Mouse (Mus musculus) MEL (cell line): ENCODE results near the gene Bcl11b. TPM values are rescaled to one million over a fixed set of nuclear protein-coding genes. Genes with fewer than 3 reads are reported as not detected.

Source experiments
- DNase-seq: peaks from one replicate; pipeline ENCODE4 v3.0.0; 2011; ENCODE audit warnings: low read depth, low spot score
- H3K27ac ChIP-seq: 2 replicates; pipeline ENCODE4 v1.5.1; 2012; ENCODE audit warnings: low read depth, mild to moderate bottlenecking, control low read depth, low read length, moderate library complexity; ENCODE audit not compliant: control insufficient read depth
- H3K27me3 ChIP-seq, 2 experiments: fragments of 150-350 bp in 1 of 2; sonication (generic) in 1 of 2; 2 replicates each; pipeline ENCODE4 v1.6.1; 2012; ENCODE audit warnings: low read length in 2 of 2, mild to moderate bottlenecking in 2 of 2, improper control_type of control experiment in 1 of 2, moderate library complexity in 1 of 2; ENCODE audit not compliant: insufficient read depth in 2 of 2, control insufficient read depth in 1 of 2
- H3K36me3 ChIP-seq, 2 experiments: 2 replicates each; pipeline ENCODE4 v1.6.1; 2012 to 2014; ENCODE audit warnings: low read length in 2 of 2, improper control_type of control experiment in 1 of 2, inconsistent platforms in 1 of 2, mild to moderate bottlenecking in 1 of 2; ENCODE audit not compliant: insufficient read depth in 2 of 2, control insufficient read depth in 1 of 2
- H3K4me1 ChIP-seq, 2 experiments: fragments of 150-350 bp in 1 of 2; sonication (generic) in 1 of 2; 2 replicates each; pipeline ENCODE4 v1.6.1; 2012; ENCODE audit warnings: low read length in 2 of 2, improper control_type of control experiment in 1 of 2, mild to moderate bottlenecking in 1 of 2; ENCODE audit not compliant: insufficient read depth in 2 of 2, control insufficient read depth in 1 of 2
- H3K4me3 ChIP-seq, 2 experiments: fragments of 150-350 bp in 1 of 2; sonication (generic) in 1 of 2; 2 replicates each; pipeline ENCODE4 v1.5.1; 2012; ENCODE audit warnings: low read depth in 2 of 2, low read length in 2 of 2, mild to moderate bottlenecking in 2 of 2, moderate library complexity in 2 of 2, control low read depth in 1 of 2, improper control_type of control experiment in 1 of 2; ENCODE audit not compliant: control insufficient read depth in 1 of 2, insufficient read depth in 1 of 2
- H3K79me2 ChIP-seq: 2 replicates; pipeline ENCODE4 v1.6.1; 2012; ENCODE audit warnings: mild to moderate bottlenecking, low read length, moderate library complexity; ENCODE audit not compliant: control insufficient read depth, poor library complexity, insufficient read depth
- H3K9ac ChIP-seq: 2 replicates; pipeline ENCODE4 v1.6.1; 2012; ENCODE audit warnings: low read depth, mild to moderate bottlenecking, control low read depth, low read length, moderate library complexity; ENCODE audit not compliant: control insufficient read depth, poor library complexity, severe bottlenecking
- H3K9me3 ChIP-seq: fragments of 150-350 bp; sonication (generic); replicated peaks from 2 replicates; pipeline ENCODE4 v1.6.1; 2012; ENCODE audit warnings: mild to moderate bottlenecking, low read length, improper control_type of control experiment, moderate library complexity; ENCODE audit not compliant: insufficient read depth
- BHLHE40 ChIP-seq: IDR thresholded peaks from 2 replicates; pipeline ENCODE4 v1.6.1; 2012; ENCODE audit warnings: low read depth, mild to moderate bottlenecking, inconsistent platforms, low read length, improper control_type of control experiment, borderline replicate concordance
- CHD1 ChIP-seq: IDR thresholded peaks from 2 replicates; pipeline ENCODE4 v1.6.1; 2012; ENCODE audit warnings: low read depth, mild to moderate bottlenecking, inconsistent platforms, low read length, improper control_type of control experiment
- CTCF ChIP-seq, 3 experiments: IDR thresholded peaks in 2 of 3; conservative IDR thresholded peaks in 1 of 3; 2 replicates each; pipeline ENCODE4 v1.5.1; 2011 to 2012; ENCODE audit warnings: low read length in 3 of 3, low read depth in 2 of 3, mild to moderate bottlenecking in 2 of 3, improper control_type of control experiment in 1 of 3, inconsistent platforms in 1 of 3, mixed read lengths in 1 of 3, moderate library complexity in 1 of 3; ENCODE audit not compliant: control insufficient read depth in 1 of 3, insufficient read depth in 1 of 3, poor library complexity in 1 of 3, severe bottlenecking in 1 of 3
- E2F4 ChIP-seq: IDR thresholded peaks from 2 replicates; pipeline ENCODE4 v1.6.1; 2011; ENCODE audit warnings: low read depth, low read length, improper control_type of control experiment, borderline replicate concordance
- ELF1 ChIP-seq: IDR thresholded peaks from 2 replicates; pipeline ENCODE4 v1.6.1; 2014; ENCODE audit warnings: low read depth, mild to moderate bottlenecking, inconsistent platforms, low read length, improper control_type of control experiment, moderate library complexity
- ETS1 ChIP-seq: IDR thresholded peaks from 2 replicates; pipeline ENCODE4 v1.6.1; 2012; ENCODE audit warnings: low read depth, mild to moderate bottlenecking, inconsistent platforms, low read length, improper control_type of control experiment, moderate library complexity
- GABPA ChIP-seq: IDR thresholded peaks from 2 replicates; pipeline ENCODE4 v1.6.1; 2012; ENCODE audit warnings: low read depth, mild to moderate bottlenecking, inconsistent platforms, low read length, improper control_type of control experiment, moderate library complexity
- GATA1 ChIP-seq: IDR thresholded peaks from 2 replicates; pipeline ENCODE4 v1.6.1; 2011; ENCODE audit warnings: low read depth, low read length, improper control_type of control experiment
- HCFC1 ChIP-seq: IDR thresholded peaks from 2 replicates; pipeline ENCODE4 v1.6.1; 2012; ENCODE audit warnings: low read depth, mild to moderate bottlenecking, inconsistent platforms, low read length, improper control_type of control experiment, moderate library complexity
- JUND ChIP-seq: IDR thresholded peaks from 2 replicates; pipeline ENCODE4 v1.6.1; 2011; ENCODE audit warnings: low read depth, mild to moderate bottlenecking, improper control_type of control experiment, low read length
- KAT2A ChIP-seq: conservative IDR thresholded peaks from 2 replicates; pipeline ENCODE4 v1.6.1; 2012; ENCODE audit warnings: low read depth, low read length, improper control_type of control experiment, inconsistent platforms
- MAFK ChIP-seq: IDR thresholded peaks from 2 replicates; pipeline ENCODE4 v1.6.1; 2011; ENCODE audit warnings: low read depth, mild to moderate bottlenecking, low read length, improper control_type of control experiment, borderline replicate concordance
- MAX ChIP-seq: IDR thresholded peaks from 2 replicates; pipeline ENCODE4 v1.6.1; 2011; ENCODE audit warnings: low read length, improper control_type of control experiment
- MEF2A ChIP-seq: IDR thresholded peaks from 2 replicates; pipeline ENCODE4 v1.6.1; 2014; ENCODE audit warnings: low read depth, mild to moderate bottlenecking, inconsistent platforms, low read length, improper control_type of control experiment; ENCODE audit not compliant: poor library complexity, insufficient replicate concordance, severe bottlenecking; ENCODE audit errors: extremely low read depth
- MXI1 ChIP-seq: IDR thresholded peaks from 2 replicates; pipeline ENCODE4 v1.6.1; 2011; ENCODE audit warnings: mild to moderate bottlenecking, low read depth, low read length, improper control_type of control experiment
- MYC ChIP-seq: IDR thresholded peaks from 2 replicates; pipeline ENCODE4 v1.6.1; 2011; ENCODE audit warnings: low read depth, mild to moderate bottlenecking, low read length, improper control_type of control experiment, moderate library complexity
- NELFE ChIP-seq: IDR thresholded peaks from 2 replicates; pipeline ENCODE4 v1.6.1; 2011; ENCODE audit warnings: low read depth, low read length, improper control_type of control experiment
- NRF1 ChIP-seq: IDR thresholded peaks from 2 replicates; pipeline ENCODE4 v1.6.1; 2014; ENCODE audit warnings: low read depth, mild to moderate bottlenecking, inconsistent platforms, low read length, improper control_type of control experiment, moderate library complexity; ENCODE audit not compliant: poor library complexity, insufficient read depth, severe bottlenecking
- POLR2AphosphoS5 ChIP-seq: IDR thresholded peaks from 2 replicates; pipeline ENCODE4 v1.6.1; 2012; ENCODE audit warnings: low read depth, borderline replicate concordance, mild to moderate bottlenecking, inconsistent platforms, low read length, moderate library complexity, mixed read lengths
- RAD21 ChIP-seq: IDR thresholded peaks from 2 replicates; pipeline ENCODE4 v1.6.1; 2011; ENCODE audit warnings: mild to moderate bottlenecking, low read depth, low read length, improper control_type of control experiment
- RCOR1 ChIP-seq: IDR thresholded peaks from 2 replicates; pipeline ENCODE4 v1.6.1; 2012; ENCODE audit warnings: low read depth, mild to moderate bottlenecking, inconsistent platforms, low read length, improper control_type of control experiment
- SIN3A ChIP-seq: IDR thresholded peaks from 2 replicates; pipeline ENCODE4 v1.6.1; 2012; ENCODE audit warnings: low read length, improper control_type of control experiment, inconsistent platforms
- TAL1 ChIP-seq: IDR thresholded peaks from 2 replicates; pipeline ENCODE4 v1.6.1; 2012; ENCODE audit warnings: mild to moderate bottlenecking, inconsistent platforms, low read length, moderate library complexity, mixed read lengths
- TBP ChIP-seq: IDR thresholded peaks from 2 replicates; pipeline ENCODE4 v1.8.0; 2011; ENCODE audit warnings: low read depth, low read length, improper control_type of control experiment
- UBTF ChIP-seq: IDR thresholded peaks from 2 replicates; pipeline ENCODE4 v1.6.1; 2012; ENCODE audit warnings: low read depth, mild to moderate bottlenecking, inconsistent platforms, low read length, improper control_type of control experiment, moderate library complexity, borderline replicate concordance; ENCODE audit not compliant: insufficient read depth
- USF1 ChIP-seq: IDR thresholded peaks from 2 replicates; pipeline ENCODE4 v1.6.1; 2014; ENCODE audit warnings: low read depth, mild to moderate bottlenecking, inconsistent platforms, low read length, improper control_type of control experiment, moderate library complexity
- ZKSCAN1 ChIP-seq: IDR thresholded peaks from 2 replicates; pipeline ENCODE4 v1.6.1; 2012; ENCODE audit warnings: low read depth, mild to moderate bottlenecking, inconsistent platforms, low read length, improper control_type of control experiment, moderate library complexity
- ZMIZ1 ChIP-seq: IDR thresholded peaks from 2 replicates; pipeline ENCODE4 v1.6.1; 2012; ENCODE audit warnings: low read depth, mild to moderate bottlenecking, inconsistent platforms, low read length, improper control_type of control experiment, moderate library complexity
- ZNF384 ChIP-seq: IDR thresholded peaks from 2 replicates; pipeline ENCODE4 v1.6.1; 2012; ENCODE audit warnings: low read depth, mild to moderate bottlenecking, inconsistent platforms, low read length, improper control_type of control experiment
- polyA plus RNA-seq, 2 experiments: library from polyadenylated mRNA; stranded (reverse) in 1 of 2; unstranded in 1 of 2; fragments of >175 nt in 1 of 2; fragments of >200 nt in 1 of 2; gene quantifications; 2 replicates each; pipeline versions ENCODE4 v1.2.1 to v1.2.4; 2012; ENCODE audit warnings: low replicate concordance in 2 of 2, low read depth in 1 of 2; ENCODE audit not compliant: insufficient read length in 2 of 2, insufficient read depth in 1 of 2, missing spikeins in 1 of 2
- total RNA-seq: library from RNA; depleted of rRNA; stranded (reverse); fragments of 300-350 nt; gene quantifications from 2 replicates; pipeline ENCODE4 v1.2.3, GENCODE M21; 2012

The Bcl11b gene
- total and polyA plus RNA-seq, 3 experiments: not detected

GRCm38 (mm10) chr12:107977534-107977933 is 25.9 kb downstream of the Bcl11b start:
- no peaks in the 10 kb centered on the region for H3K79me2 ChIP-seq
- no peak overlapping the region for H3K4me3 ChIP-seq
- H3K4me1 ChIP-seq: no peaks in the 10 kb centered on the region
- no peak overlapping the region for H3K9ac ChIP-seq
- H3K27me3 ChIP-seq: no peaks in the 10 kb centered on the region
- no peaks in the 10 kb centered on the region for H3K36me3 ChIP-seq
- H3K27ac ChIP-seq: no peak overlapping the region
- H3K9me3 ChIP-seq: no peaks in the 10 kb centered on the region
- TF ChIP-seq POLR2AphosphoS5 (no peak), RAD21 (no peak), CTCF (IDR thresholded peaks at IDR 0.05 in 2 of 3, conservative IDR thresholded peaks at IDR 0.05 in 1 of 3; ENCODE audit: control insufficient read depth in 1 of 3, insufficient read depth in 1 of 3, low read depth in 2 of 3, low read length in 3 of 3, poor library complexity in 1 of 3, severe bottlenecking in 1 of 3) (no peak), NRF1 (no peak), ZKSCAN1 (no peak), MAFK (no peak), SIN3A (no peak), ZMIZ1 (no peak), TBP (no peak), ELF1 (no peak), MAX (no peak), USF1 (no peak), GATA1 (no peak), E2F4 (no peak), RCOR1 (no peak), HCFC1 (no peak), MEF2A (no peak), BHLHE40 (no peak), MYC (no peak)
- no peak for DNase-seq

- Histone ChIP-seq H3K27me3 (no peaks in the 10 kb centered on the region), H3K4me1 (no peaks in the 10 kb centered on the region), H3K36me3 (no peaks in the 10 kb centered on the region), H3K9me3 (no peaks in the 10 kb centered on the region), H3K9ac (no peak overlapping the region), H3K79me2 (no peaks in the 10 kb centered on the region), H3K4me3 (no peak overlapping the region), H3K27ac (no peak overlapping the region)
- DNase-seq: no peak
- no peak for TF ChIP-seq MAX
- no peak for TF ChIP-seq CHD1
- no peak for TF ChIP-seq TAL1
- no peak for TF ChIP-seq BHLHE40
- no peak for TF ChIP-seq TBP
- no peak for TF ChIP-seq JUND
- TF ChIP-seq ETS1: no peak
- no peak for TF ChIP-seq ZNF384
- no peak for TF ChIP-seq CTCF (IDR thresholded peaks at IDR 0.05 in 2 of 3, conservative IDR thresholded peaks at IDR 0.05 in 1 of 3; ENCODE audit: control insufficient read depth in 1 of 3, insufficient read depth in 1 of 3, low read depth in 2 of 3, low read length in 3 of 3, poor library complexity in 1 of 3, severe bottlenecking in 1 of 3)
- no peak for TF ChIP-seq MEF2A
- TF ChIP-seq UBTF: no peak
- no peak for TF ChIP-seq MAFK
- no peak for TF ChIP-seq KAT2A
- no peak for TF ChIP-seq NELFE
- no peak for TF ChIP-seq E2F4
- no peak for TF ChIP-seq MXI1
- TF ChIP-seq RAD21: no peak
- no peak for TF ChIP-seq RCOR1
- no peak for TF ChIP-seq USF1
- no peak for TF ChIP-seq GABPA
These were observed 26.3 kb downstream of the Bcl11b start for GRCm38 (mm10) chr12:107977086-107977485.
